Mouse (Mus musculus) kidney, postnatal 36 days (tissue): ENCODE results near the gene Ntmt1.

Source experiments
- DNase-seq, 2 experiments: peaks; one replicate each; pipeline ENCODE4 v3.0.0; 2021 to 2022; ENCODE audit warnings: mixed read lengths in 2 of 2

Ntmt1 gene

DNA sequence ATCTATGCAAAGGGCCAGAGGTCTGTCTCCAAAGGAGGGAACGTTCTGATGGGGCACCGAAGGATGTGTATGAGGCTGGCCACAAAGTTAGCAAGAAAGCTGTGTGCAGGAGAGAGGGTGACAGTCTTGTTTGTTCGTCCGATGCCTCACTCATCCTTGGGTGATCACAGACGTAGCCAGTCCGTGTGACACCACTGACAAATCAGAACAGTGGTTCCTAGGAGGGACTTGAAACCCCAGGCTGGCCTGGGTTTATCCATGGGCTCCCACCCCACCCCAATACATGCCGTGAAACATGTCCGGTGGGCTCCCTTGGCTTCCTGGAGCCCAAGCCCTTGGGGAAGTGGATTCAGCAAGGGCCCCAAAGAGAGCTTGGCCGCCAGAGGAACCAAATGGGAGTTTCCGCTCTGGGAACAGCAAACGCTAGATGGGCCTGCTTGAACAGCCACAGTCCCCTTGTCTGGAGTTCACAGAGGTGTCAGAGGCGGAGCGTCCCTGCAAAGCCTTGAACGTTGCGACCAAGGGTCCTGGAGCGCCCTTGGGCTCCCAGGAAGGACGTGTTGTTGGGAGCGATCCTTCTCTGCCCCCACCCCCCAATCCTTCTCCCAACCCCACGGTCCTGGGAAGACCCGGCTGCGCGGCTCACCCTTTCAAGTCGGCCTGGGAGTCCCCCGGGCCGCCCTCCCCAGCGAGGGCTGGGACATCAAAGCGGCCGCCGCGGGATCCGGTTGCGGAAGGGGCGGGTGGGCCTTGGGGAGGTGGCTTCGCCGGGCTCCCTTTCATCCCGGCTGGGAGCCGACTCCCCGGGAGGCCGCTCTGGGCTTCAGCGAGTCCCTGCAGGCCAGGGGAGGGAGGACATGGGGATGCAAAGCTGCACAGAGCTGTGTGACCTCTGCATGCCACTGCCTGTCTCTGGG lies 23.3 kb upstream of the Ntmt1 start:
- DNase-seq: peak; percentile 39 to 75

DNA sequence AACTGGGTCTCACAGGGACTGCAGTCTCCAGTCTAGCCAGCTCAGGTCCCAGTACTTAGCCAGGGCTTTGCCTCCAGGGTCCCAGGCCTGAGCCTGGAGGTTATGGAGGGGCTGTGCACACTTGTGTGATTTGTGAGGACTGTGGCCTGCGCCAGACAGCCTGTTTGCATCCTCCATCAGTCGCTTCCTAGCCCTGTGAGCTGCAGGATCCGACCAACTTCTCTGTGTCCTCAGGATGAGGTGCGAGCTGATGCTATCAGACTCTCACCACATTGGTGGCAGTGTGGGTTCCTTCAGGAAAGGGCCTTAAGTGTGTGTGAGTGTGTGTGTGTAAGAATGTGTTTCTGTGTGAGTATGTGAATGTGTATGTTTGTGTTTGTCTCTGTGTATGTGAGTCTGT lies 20.2 kb upstream of the Ntmt1 start:
- no peak for DNase-seq

DNA sequence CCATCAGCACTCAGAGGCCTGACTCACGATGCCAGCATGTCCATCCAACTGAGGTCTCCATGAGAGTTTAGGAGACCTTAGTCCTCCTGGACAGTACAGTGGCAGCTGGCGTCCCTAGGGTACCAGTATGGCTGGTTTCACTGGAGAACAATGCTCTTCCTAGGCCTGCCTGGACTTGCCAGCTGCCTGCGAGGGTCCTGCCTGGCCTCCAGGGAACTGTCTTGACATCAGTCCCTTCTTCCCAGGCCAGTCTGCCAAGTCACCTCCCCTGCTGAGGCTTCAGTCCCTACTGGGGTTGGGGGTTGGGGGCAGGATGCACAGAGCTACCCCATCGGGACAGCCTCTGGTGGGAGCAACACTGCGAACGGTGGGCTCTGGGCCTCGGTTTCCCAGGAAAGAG lies 15.6 kb upstream of the Ntmt1 start:
- DNase-seq: no peak

DNA sequence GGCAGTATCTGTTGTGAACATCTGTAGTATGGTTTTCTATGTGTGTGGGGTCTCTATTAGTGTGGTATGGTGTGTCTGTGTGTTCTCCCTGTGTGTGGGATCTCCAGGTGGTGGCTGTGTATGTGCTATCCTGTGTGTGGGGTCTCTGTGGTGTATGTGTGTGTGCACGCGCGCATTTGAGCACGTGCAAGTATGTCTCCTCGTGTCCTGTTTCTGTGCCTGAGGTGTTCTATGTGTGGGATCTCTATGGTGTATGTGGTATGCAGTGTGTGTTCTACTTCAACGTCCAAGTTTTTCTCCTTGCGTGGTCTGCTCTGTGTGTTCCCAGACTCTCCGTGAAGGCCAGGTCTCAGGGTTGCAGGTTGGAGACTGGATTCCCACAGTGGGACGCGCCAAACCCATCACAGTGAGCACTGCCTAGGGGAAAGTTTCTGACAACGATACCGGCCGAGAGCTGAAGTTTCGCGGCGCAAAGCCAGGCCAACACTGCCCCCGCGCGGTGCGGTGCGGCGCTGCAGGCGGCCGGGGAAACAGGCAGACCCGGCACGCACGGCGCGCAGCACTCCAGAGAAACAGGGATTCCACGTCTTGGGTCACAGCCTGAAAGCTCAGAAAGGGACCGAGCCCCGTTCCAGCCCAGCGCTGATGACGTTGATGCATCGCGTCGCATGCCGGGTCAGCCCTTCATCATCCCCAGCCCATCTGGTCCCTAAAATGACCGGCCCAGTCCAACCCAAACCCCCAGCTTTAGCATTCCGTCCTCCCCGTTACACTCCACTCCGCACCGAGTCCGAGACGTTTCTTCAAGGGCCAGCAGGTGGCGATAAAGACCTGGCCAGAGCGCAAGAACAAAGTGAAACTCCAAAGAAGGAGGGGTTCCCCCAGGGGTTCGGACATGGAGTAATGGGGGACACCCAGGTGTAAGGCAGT lies 13.2 kb upstream of the Ntmt1 start:
- DNase-seq: peak; percentile 94 to 96

DNA sequence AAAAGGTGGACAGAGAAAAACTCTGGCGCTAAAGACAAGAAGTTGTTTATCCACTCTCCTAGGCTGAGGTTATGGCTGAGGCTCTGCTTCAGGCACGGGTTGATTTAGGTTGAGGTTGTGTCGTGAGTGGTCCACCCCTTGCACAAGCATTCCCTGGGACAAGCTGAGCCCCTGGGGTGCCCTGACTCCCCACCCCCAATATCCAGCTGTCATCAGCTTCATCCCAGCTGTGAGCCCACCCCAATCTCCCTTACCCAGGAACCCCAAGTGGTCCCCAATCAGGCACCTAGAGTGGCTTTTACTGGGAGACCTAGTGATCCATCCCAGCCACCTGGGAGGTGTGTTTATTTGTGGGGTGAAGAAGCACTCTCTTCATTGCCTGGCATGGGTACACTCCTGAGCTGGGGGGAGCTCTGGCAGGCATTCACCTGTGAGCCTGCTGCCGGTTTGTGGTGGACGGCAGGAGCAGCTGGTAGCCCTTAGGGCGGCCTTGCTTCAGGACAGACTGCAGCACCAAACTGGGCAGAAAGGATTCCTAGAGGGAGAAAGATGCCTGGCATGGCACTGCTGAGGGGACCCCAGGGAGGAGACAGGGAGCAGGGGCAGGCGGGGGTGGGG lies 12.2 kb upstream of the Ntmt1 start:
- no peak for DNase-seq

DNA sequence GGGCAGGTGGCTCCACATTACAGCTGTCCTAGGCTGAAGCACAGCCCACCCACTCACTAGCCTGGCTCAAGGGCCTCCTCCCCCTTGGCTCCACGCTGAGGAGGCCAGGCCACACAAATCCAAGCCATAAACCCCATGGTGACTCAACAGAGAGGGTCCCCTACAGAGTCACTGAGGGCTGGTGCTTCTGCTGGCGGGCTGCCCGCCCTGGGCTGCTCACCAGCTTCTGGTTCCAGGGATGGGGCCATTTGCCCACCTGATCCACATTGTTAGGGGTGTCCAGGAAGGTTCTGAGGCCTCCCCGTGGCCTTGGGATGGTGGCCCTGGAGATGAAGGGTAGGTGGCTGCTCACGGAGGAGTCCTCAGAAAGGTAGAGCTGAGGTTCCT lies 11.7 kb upstream of the Ntmt1 start:
- DNase-seq: no peak

DNA sequence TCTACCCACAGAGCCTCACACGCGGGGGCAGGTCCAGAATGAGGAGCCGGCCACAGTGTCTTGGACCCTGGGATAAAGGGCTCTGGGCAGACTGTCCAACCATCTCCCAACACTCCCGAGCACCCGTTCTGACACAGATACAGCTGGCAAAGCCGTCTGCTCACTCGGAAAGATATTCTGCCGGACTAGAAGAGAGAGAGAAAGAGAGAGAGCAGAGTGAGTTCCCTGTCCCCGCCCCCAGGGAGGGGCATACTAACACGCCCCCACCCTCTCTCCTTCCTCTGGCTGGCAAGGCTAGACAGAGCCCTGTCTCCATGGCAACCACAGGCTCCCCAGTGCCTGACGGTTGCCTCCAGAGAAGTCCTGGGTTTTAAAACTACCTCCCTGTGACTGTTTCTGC lies 11.2 kb upstream of the Ntmt1 start:
- peak; percentile 84 to 90 for DNase-seq

DNA sequence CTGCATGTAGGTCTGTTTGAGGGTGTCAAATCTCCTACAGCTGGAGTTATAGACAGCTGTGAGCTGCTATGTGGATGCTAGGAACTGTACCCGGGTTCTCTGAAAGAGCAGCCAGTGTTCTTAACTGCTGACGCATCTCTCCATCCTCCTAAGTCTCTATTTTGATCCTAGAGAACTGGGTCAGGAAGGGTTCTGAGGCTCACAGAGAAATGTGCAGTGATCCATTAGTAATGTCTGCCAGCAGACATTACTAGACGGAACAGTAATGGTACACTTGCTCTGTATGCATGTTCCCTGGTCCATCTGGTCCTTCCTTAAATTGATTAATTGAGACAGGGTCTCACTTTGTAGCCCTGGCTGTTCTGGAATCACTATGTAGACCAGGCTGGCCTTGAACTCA lies 8.2 kb upstream of the Ntmt1 start:
- no peak for DNase-seq

DNA sequence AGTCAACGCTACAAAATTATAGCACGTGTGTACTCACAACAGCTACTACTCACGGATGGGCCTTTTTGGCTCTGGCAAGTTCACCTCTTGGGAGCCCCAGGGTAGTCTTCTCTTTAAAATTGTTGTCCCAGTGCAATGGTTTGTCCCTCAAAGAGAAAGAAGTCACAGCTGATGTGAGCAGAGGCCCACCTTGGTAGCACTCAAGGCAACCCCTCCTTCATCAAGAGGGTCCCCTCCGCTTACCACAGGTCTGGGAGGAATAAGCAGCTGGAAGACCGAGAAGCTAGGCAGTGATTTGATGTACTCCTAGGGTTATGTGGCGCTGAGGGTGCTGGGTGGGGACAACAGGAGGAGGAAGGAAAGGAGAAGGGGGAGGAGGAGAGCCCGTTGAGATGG lies 7.0 kb upstream of the Ntmt1 start:
- DNase-seq: no peak

DNA sequence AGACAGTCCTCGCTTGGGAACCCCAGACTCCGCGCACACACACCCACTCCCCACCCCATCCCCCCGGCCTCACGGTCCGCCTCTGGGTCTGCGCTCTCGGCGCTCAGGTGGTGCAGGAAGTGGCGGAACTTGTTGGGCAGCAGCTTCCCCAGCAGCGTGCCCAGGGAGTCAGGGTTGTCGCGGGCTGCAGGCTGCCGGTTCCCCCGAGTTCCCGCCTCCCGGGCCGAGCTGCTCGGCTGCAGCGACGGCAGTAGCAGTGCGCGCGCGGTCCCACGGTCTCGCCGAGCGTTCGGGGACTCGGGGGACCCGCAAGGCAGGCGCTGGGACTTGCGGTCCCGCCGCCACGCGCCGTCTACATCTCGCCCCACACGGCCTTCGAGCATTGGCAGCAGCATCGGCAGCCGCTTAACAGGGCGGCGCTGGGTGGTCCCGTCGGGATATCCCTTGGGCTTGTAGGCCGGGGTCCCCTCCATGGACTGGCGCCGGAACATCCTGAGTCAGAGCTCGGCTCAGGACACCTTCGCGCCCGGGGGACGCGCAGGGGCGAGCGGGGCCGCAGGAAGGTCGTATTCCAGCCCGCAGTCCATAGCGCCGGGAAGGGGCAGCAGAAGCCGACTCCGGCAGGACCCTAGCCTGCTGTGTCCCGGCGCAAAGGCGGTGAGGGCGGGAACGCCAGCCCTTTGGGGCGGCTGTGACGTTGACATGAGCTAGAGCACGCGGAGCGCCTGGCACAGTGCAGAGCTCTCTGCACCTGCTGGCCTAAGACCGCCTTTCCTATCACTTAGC lies 6.4 kb upstream of the Ntmt1 start:
- DNase-seq: peak; percentile 39 to 71

DNA sequence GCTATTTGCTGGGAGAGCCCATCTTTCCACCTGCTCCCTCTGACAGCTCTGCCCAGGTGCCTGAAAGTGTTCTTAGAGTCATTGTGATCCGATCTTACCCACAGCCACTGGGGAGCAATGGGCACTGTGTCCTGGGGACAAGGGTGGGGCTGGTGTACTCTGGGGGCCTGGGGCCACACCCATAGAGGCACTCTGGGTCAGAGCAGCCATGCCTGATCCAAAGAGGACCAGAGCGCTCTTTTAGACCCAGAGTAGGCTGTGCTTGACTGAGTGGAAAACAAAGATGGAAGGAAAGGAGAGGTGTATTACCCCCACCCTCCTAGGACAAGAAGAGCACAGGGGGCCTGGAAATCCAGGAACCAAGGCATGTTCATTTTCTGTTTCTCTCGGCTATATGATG lies 4.0 kb upstream of the Ntmt1 start, which contains the start of gene 1700001O22Rik:
Gene 1700001O22Rik, minus strand, starts transcription at position 58 of the 400 bp plus-strand sequence.
- no peak for DNase-seq

DNA sequence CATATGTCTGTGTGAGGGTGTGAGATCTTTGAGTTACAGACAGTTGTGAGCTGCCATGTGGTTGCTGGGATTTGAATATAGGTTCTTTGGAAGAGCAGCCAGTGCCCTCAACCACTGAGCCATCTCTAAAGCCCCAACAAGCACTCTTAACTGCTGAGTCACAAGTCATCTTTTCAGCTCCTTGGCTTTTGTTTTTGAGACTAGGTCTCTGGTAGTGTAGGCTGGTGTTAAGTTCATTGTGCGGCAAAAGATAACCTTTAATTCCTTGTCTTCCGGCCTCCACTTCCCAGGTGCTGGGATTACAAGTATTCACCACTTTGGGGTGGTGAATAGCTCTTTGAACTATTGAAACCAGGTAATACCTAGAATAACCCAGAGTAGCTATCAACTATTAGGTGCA lies 1.6 kb upstream of the Ntmt1 start:
- DNase-seq: no peak

DNA sequence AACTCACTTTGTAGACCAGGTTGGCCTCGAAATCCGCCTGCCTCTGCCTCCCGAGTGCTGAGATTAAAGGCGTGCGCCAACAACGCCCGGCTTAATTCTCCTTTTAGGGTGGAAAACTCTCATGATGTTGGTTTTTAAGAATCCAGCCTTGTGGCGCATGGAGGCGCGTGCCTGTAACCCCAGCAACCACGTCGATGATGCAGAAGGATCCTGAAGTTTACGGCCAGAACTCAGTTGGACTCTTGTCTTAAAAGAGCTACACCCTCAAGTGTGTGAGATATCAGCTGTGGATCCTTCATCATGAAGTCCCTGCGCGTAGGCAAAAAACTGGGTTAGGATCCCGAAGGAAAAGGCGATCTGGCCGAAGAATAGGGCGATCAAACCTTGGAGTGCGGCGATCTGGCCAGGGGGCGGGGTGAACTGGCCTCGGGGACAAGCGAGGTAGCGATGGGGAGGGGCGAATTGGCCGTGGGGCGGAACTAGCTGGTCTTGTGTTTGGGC lies 429 bp upstream of the Ntmt1 start:
- DNase-seq: peak in 1 of 2 experiments; percentile 28

DNA sequence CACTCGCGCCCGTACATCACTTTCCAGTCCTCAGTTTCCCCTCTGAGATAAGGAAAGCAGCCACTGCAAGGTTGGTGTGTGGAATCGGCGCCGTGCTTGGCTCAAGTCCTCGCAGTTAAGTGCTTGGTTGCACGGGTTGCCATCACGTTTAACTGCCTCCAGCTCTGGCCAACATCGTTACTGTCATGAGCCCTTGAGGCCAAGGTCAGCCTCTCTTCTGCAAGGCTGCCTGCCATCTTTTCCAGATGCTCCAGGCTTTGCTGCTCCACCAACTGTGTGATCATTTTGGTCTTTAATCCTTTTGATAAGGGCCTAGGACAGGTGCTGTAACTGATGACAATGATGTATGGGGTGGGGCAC lies 650 bp downstream of the Ntmt1 start:
- no peak for DNase-seq

DNA sequence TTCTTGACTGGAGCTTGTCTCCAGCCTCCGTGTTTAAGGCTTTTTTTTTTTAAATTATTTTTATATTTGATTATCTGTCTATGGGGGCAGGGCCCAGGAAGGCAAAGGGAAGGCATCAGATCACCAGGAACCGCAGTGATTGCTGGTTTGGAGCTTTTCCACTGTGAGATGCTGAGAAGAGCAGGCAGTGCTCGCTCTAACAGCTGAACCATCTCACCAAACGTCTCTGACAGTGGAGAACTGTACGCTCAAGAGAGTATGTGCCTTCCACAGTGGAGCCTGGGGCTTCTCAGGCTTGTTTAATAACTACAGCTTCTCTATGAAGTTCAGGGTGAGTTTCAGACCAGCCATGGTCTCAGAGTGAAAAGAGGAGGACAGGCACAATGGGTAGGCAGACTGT lies 1.9 kb downstream of the Ntmt1 start:
- no peak for DNase-seq

DNA sequence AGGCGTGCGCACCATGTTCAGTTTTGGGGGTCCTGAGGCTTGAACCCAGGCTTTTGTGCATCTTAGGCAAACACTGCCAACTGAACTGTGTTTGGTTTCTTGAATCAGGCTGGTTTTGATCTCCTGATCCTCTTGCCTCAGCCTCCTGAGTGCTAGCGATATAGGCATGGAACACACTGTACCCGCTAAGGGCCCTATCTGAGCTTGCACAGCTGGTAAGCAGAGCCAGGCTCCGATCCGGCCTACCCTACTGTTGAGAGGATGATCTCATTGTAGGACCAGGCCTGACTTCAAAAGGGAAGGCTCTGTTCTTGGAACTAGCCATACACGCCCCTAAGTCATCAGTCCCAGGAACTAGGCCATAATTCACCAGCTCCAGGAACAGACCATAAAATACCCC lies 2.9 kb downstream of the Ntmt1 start:
- no peak for DNase-seq

DNA sequence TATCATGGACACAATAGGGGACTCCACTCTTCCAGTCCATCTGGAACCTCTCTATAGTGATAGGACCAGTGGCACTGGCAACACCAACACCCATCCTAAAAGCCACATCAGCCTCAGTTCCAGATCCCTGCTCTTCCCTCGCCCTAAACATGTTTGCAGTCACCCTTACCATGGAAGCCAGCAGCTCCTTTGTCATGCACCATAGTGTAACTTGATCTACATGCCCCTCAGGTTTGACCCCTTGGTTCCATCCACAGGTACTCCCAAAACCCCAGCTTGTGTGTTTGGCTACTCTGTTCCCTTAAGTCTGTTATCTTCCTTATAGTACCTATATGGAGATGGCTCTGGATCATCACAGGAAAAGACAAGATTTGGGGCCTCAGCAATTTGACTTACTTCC lies 8.8 kb downstream of the Ntmt1 start:
- DNase-seq: no peak

DNA sequence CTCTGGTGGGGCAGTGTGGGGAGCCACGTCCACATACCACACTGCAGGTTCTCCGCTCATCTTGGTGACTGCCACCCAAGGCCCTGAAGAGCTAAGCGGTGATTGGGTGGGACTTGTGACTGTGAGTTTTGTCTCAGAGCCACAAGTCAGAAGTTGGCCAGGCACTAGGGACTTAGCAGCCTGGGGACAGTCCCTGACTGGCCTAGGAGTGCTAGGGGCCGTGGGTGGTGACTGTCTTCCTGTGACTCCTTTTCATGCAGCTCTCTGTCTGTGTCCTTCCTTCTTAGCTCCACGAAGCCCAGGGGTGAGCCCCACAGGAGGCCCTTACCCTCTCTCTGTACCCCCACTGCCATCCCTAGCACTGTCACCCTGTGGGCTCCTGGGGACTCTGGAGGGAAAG lies 12.2 kb downstream of the Ntmt1 start:
- no peak for DNase-seq

DNA sequence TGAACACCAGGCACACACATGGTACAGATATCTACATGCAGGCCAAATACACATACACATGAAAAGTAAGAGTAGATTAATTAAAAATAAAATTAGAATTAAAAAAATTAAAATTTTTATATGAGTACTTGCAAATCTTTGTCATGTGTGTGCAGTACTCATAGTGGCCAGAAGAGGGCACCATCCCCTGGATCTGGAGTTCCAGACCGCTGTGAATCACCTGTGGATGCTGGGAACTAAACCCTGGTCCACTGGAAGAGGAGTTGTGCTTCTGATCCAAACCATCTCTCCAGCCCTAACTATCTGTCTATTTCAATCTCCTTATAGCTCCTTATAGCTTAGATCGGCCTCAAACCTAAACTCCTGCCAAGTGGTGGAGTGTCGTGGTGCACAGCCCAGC lies 13.4 kb downstream of the Ntmt1 start:
- DNase-seq: no peak

DNA sequence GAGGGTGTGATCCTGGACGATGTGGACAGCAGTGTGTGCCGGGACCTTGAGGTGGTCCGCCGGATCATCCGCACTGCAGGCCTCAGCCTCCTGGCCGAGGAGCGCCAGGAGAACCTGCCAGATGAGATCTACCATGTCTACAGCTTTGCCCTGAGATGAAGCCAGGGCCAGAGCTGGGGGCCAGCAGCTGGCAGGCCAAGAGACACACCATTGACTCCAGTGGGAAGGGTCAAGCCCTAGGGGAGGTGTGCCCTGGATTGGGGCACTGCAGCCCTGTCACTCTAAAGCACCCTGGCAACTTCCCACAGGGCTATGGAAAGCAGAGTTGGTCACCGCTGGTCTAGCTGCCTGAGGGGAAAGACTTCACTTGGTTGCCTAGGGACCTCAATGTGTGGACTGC lies 14.8 kb downstream of the Ntmt1 start:
- DNase-seq: no peak

DNA sequence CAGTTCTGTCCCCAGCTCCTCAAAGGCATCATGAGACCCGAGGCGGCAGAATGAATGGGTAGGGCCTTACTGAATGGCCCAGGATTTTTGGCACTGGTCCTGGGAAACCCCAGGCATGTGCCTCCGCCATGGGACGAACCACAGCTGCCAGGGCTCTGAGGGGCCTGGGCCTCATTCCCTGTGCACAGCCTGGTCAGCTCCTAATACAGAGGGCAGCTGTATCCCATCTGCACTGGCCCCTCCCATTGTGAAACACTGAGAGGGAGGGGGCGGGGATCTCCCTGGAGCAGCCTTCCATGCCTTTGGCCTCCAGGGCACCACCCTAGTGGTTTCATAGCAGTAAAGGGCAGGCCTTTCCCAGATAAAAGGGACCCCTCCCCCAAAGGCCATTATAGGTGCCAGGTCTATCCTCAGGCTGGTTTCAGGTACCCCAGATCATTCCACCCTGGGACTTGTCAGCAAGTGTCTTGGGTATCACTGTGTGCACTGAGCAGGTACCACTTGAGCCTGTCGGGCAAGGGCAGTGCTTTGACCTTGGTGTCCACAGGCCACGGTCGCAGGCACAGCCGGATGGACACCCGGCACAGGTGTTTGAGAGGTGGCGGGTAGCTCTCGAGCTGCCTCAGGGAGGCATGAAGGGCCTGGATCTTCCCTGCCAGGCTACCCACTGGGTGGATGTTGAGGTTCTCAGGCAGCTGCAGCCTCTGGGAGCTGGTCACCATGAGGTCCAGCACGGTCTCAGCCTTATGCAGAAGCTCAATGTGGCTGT lies 15.9 kb downstream of the Ntmt1 start:
- peak; percentile 57 to 70 for DNase-seq
